Mouse (Mus musculus) midbrain, embryonic 10.5 days (tissue): ENCODE measurements around the gene Des. TPM values are rescaled to one million over a fixed set of nuclear protein-coding genes. Genes with fewer than 3 reads are reported as not detected.

Source experiments
- polyA plus RNA-seq: library from polyadenylated mRNA; unstranded; fragments of >200 nt; fragmentation: Nextera tagmentation; extraction: Ambion mirVana; gene quantifications from 2 replicates; pipeline ENCODE4 v1.2.1, GENCODE M21; 2016

Des gene
- polyA plus RNA-seq, 1 experiment from 2014 or later: 2.8 TPM

Other genes starting within 250 kb of the Des start
- 15.2 and 16.0 TPM in 2 replicates for gene Nhej1, start 235.1 kb upstream of the Des start, polyA plus RNA-seq
- 0.11 TPM in 1 of 2 replicates, not detected in the other for gene Slc23a3, start 226.4 kb upstream of the Des start, polyA plus RNA-seq
- gene Cnppd1, start 217.6 kb upstream of the Des start, polyA plus RNA-seq: 51.7 and 60.4 TPM in 2 replicates
- gene Retreg2, start 217.6 kb upstream of the Des start, polyA plus RNA-seq: 44.1 and 55.4 TPM in 2 replicates
- gene Zfand2b, start 191.7 kb upstream of the Des start, polyA plus RNA-seq: 30.6 and 34.1 TPM in 2 replicates
- 42.5 and 50.6 TPM in 2 replicates for gene Abcb6, start 179.9 kb upstream of the Des start, polyA plus RNA-seq
- 22.9 and 24.1 TPM in 2 replicates for gene Ankzf1, start 168.2 kb upstream of the Des start, polyA plus RNA-seq
- gene Atg9a, start 168.1 kb upstream of the Des start, polyA plus RNA-seq: 18.8 and 25.4 TPM in 2 replicates
- gene Glb1l, start 149.5 kb upstream of the Des start, polyA plus RNA-seq: 14.8 and 16.0 TPM in 2 replicates
- 142 and 154 TPM in 2 replicates for gene Stk16, start 149.5 kb upstream of the Des start, polyA plus RNA-seq
- 9.0 and 10.0 TPM in 2 replicates for gene Tuba4a, start 140.5 kb upstream of the Des start, polyA plus RNA-seq
- not detected in 2 replicates for gene A630095N17Rik, start 128.2 kb upstream of the Des start, polyA plus RNA-seq
- gene Dnajb2, start 123.9 kb upstream of the Des start, polyA plus RNA-seq: 27.5 and 27.9 TPM in 2 replicates
- 3.6 and 6.1 TPM in 2 replicates for gene Ptprn, start 95.8 kb upstream of the Des start, polyA plus RNA-seq
- 7.2 and 16.2 TPM in 2 replicates for gene Resp18, start 81.9 kb upstream of the Des start, polyA plus RNA-seq
- 157 and 176 TPM in 2 replicates for gene Dnpep, start 42.3 kb upstream of the Des start, polyA plus RNA-seq
- 23.6 and 26.9 TPM in 2 replicates for gene Speg, start 15.0 kb downstream of the Des start, polyA plus RNA-seq
- 70.2 and 73.1 TPM in 2 replicates for gene Gmppa, start 75.6 kb downstream of the Des start, polyA plus RNA-seq
- gene Asic4, start 90.1 kb downstream of the Des start, polyA plus RNA-seq: 6.1 and 17.7 TPM in 2 replicates
- 24.4 and 25.2 TPM in 2 replicates for gene Chpf, start 119.0 kb downstream of the Des start, polyA plus RNA-seq
- gene Tmem198, start 119.2 kb downstream of the Des start, polyA plus RNA-seq: 9.9 and 17.4 TPM in 2 replicates
- 35.2 and 35.7 TPM in 2 replicates for gene Obsl1, start 146.1 kb downstream of the Des start, polyA plus RNA-seq
- 1.7 and 2.7 TPM in 2 replicates for gene Inha, start 146.7 kb downstream of the Des start, polyA plus RNA-seq
- 31.7 and 33.0 TPM in 2 replicates for gene Stk11ip, start 161.2 kb downstream of the Des start, polyA plus RNA-seq
- 13.2 and 16.7 TPM in 2 replicates for gene Slc4a3, start 185.9 kb downstream of the Des start, polyA plus RNA-seq